In the genomic region with DNA sequence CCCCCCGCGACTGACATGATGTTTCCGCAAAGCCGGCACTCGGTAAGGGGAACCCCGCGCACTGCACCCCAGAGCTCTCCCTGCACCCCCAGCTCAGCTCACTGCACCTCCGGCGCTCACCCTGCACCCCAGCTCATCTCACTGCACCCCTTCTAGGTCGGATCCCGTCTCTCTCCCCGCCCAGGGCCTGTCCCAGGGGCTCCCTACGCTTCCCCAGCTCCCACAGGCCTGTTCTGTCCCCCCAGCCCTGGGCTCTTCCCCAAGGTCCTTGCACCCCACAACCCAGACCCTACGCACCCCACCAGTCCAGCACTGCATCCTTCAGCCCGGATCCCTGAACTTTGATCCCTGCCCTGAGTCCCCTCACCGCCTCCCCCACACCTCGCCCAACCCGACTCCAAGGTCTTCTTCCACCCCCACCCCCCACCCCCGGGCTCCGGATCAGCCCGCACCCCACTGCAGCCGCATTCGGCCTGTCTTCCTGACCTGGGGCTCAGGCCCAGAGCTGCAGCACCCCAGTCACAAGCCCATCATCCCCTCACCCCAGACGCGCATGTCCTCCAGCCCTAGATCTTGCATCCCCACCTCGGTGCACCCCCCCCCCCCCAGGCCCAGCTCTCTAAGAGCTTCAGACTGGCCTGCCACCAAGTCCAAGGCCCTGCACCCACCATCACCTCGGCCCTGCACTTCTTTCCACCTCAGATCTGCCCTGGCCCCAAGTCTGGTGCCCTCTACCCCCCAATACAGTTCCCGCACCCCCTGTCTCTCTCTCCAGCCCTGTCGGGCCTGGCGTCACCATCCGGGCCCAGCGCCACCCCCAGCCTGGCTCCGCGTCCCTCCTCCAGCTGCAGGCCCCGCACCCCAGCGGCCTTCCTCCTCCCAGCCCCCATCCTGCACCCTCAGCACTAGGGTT, we compare ENCODE assay signal across 8 mouse cellular contexts. TPM values are rescaled to one million over a fixed set of nuclear protein-coding genes. Genes with fewer than 3 reads are reported as not detected.
DNase-seq lines count a peak whose midpoint lies in the region; ATAC-seq and TF ChIP-seq lines count a peak whose summit lies in the region.

No protein-coding gene starts in this region.

- DNase-seq in ES-E14 (ENCODE audit: low read depth, low spot score): no peak
- DNase-seq in forebrain, embryonic 14.5 days (ENCODE audit: low spot score): no peak
- peak; percentile 77 to 78 for DNase-seq in heart, postnatal 36 days
- peak; percentile 75 to 84 for DNase-seq in kidney, postnatal 4 days
- no peak for DNase-seq in lung, embryonic 14.5 days
- DNase-seq in thymus, postnatal 36 days: peak; percentile 83 to 91

- H3K4me3 ChIP-seq in ES-E14 (ENCODE audit: insufficient read depth in 1 of 2, low read depth in 1 of 2, low read length in 2 of 2, poor library complexity in 1 of 2, severe bottlenecking in 1 of 2): peak overlapping the region; percentile 84 to 85
- peak overlapping the region; percentile 89 for H3K4me3 ChIP-seq in forebrain, embryonic 14.5 days (ENCODE audit: low read depth, low read length)
- peak overlapping the region; percentile 88 for H3K4me3 ChIP-seq in lung, embryonic 14.5 days (ENCODE audit: low read depth, low read length)

- intact Hi-C loops in heart, postnatal 36 days (cut with DNase I): loop anchor here (5.0 kb wide), 1 partner anchor 42 kb away; a partner anchor contains a TSS

- peak; percentile 4; the same call in 1 of the 2 replicates for ATAC-seq in cerebellum, adult (ENCODE audit: insufficient number of reproducible peaks, low FRiP score, low TSS enrichment)
- ATAC-seq in forebrain, embryonic 14.5 days: peak; percentile 48
- ATAC-seq in lung, embryonic 14.5 days (ENCODE audit: insufficient read depth): peak; percentile 28
- 0 out of 2 replicates have a peak, but pooled peaks have one; percentile 13 for ATAC-seq in neutrophil, adult 5-6 weeks (ENCODE audit: extremely low read depth, insufficient number of reproducible peaks, low FRiP score, poor library complexity, severe bottlenecking)

- peak overlapping the region; percentile 81 for H3K9ac ChIP-seq in ES-E14 (ENCODE audit: insufficient read depth, low read depth, low read length, poor library complexity, severe bottlenecking)
- peak overlapping the region; percentile 99 for H3K9ac ChIP-seq in forebrain, embryonic 14.5 days (ENCODE audit: low read length)
- peak overlapping the region; percentile 95 for H3K9ac ChIP-seq in lung, embryonic 14.5 days

- 1% methylated on average over 30 of the region's 36 CpGs for WGBS in forebrain, embryonic 14.5 days
- WGBS in lung, embryonic 14.5 days: under 1% methylated on average over 34 of the region's 36 CpGs

- no peaks in the 10 kb centered on the region for H3K9me3 ChIP-seq in ES-E14 (ENCODE audit: control insufficient read depth, insufficient read depth, low read depth, low read length)
- H3K9me3 ChIP-seq in forebrain, embryonic 14.5 days (replicated peaks; ENCODE audit: control insufficient read depth, low read length): no peaks in the 10 kb centered on the region
- no peaks in the 10 kb centered on the region for H3K9me3 ChIP-seq in lung, embryonic 14.5 days (ENCODE audit: low read depth, low read length)

- H3K27ac ChIP-seq in ES-E14 (ENCODE audit: insufficient read depth, low read depth, low read length, poor library complexity, severe bottlenecking): peak overlapping the region; percentile 26; the same call in 1 of the 2 replicates
- peak overlapping the region; percentile 94 for H3K27ac ChIP-seq in forebrain, embryonic 14.5 days (ENCODE audit: low read depth, low read length)
- H3K27ac ChIP-seq in lung, embryonic 14.5 days (ENCODE audit: low read depth): peak overlapping the region; percentile 92

- no peaks in the 10 kb centered on the region for H3K27me3 ChIP-seq in forebrain, embryonic 14.5 days (replicated peaks; ENCODE audit: control insufficient read depth, insufficient read depth, low read length)
- H3K27me3 ChIP-seq in lung, embryonic 14.5 days (ENCODE audit: insufficient read depth, low read length): no peaks in the 10 kb centered on the region

- in situ Hi-C loops in ES-E14 (cut with MboI; ENCODE audit: low sequenced_read_pairs in 2 of 2, unreplicated experiment in 2 of 2): no loop called here

- H3K4me1 ChIP-seq in ES-E14 (ENCODE audit: control insufficient read depth in 2 of 2, insufficient read depth in 2 of 2, low read length in 2 of 2, poor library complexity in 1 of 2): peaks cover 8 to 31% of the 10 kb centered on the region in 2 experiments; a peak in 3 of 4 replicates
- H3K4me1 ChIP-seq in forebrain, embryonic 14.5 days (ENCODE audit: control insufficient read depth, insufficient read depth, low read length): peaks cover 19% of the 10 kb centered on the region; the same call in 1 of the 2 replicates
- H3K4me1 ChIP-seq in lung, embryonic 14.5 days (ENCODE audit: insufficient read depth): peaks cover 22% of the 10 kb centered on the region

- no peaks in the 10 kb centered on the region for H3K36me3 ChIP-seq in ES-E14 (ENCODE audit: control insufficient read depth, insufficient read depth, low read length, poor library complexity, severe bottlenecking)
- peaks cover 20% of the 10 kb centered on the region for H3K36me3 ChIP-seq in forebrain, embryonic 14.5 days (ENCODE audit: control insufficient read depth, insufficient read depth, low read length)
- peaks cover 35% of the 10 kb centered on the region for H3K36me3 ChIP-seq in lung, embryonic 14.5 days (ENCODE audit: insufficient read depth)

- peak overlapping the region; percentile 89 for H3K4me2 ChIP-seq in forebrain, embryonic 14.5 days (ENCODE audit: low read length)
- peak overlapping the region; percentile 85 for H3K4me2 ChIP-seq in lung, embryonic 14.5 days

- no peak for TF ChIP-seq CTCF in lung, embryonic 14.5 days (IDR thresholded peaks at IDR 0.05; ENCODE audit: low read depth)

TF ChIP-seq in ES-E14, 5 proteins besides CTCF, POLR2A, EP300 and RAD21:
- TF ChIP-seq ZC3H11A (IDR thresholded peaks at IDR 0.05; ENCODE audit: borderline replicate concordance, low read depth, low read length) (no peak), MAFK (IDR thresholded peaks at IDR 0.05; ENCODE audit: insufficient read depth, low read depth, low read length) (no peak), ZNF384 (IDR thresholded peaks at IDR 0.05; ENCODE audit: low read depth, low read length) (no peak), HCFC1 (IDR thresholded peaks at IDR 0.05; ENCODE audit: borderline replicate concordance, insufficient read depth, low read length) (no peak), CHD2 (IDR thresholded peaks at IDR 0.05; ENCODE audit: low read depth, low read length) (no peak)

RNA-seq across cellular contexts. Expression of a gene that starts 0.6 kb away (rescaled TPM):
- total RNA-seq in ES-E14 (2012; rRNA removed): 102 and 145 TPM in 2 replicates
- 415 and 532 TPM in 2 replicates for polyA plus RNA-seq in forebrain, embryonic 14.5 days (2014; fragmentation: Nextera tagmentation; extraction: Ambion mirVana)
- total RNA-seq in heart, postnatal 36 days (2021): 1,000 to 10,000 TPM in 1 of 2 experiments, 100 to 1,000 TPM in 1; 977 to 1,076 TPM
- 360 and 404 TPM in 2 replicates for polyA plus RNA-seq in lung, embryonic 14.5 days (2014; fragmentation: Nextera tagmentation; extraction: Ambion mirVana)
- total RNA-seq in neutrophil, adult 5-6 weeks (2017): 276 and 331 TPM in 2 replicates

RNA-seq across cellular contexts. Expression of a gene that starts 14.5 kb away (rescaled TPM):
- 2.4 and 2.6 TPM in 2 replicates for total RNA-seq in ES-E14 (2012; rRNA removed)
- 12.0 and 17.2 TPM in 2 replicates for polyA plus RNA-seq in forebrain, embryonic 14.5 days (2014; fragmentation: Nextera tagmentation; extraction: Ambion mirVana)
- total RNA-seq in heart, postnatal 36 days (2021): 10 to 100 TPM in 1 of 2 experiments, 1 to 10 TPM in 1; 7.5 to 11.5 TPM
- 27.5 and 32.5 TPM in 2 replicates for polyA plus RNA-seq in lung, embryonic 14.5 days (2014; fragmentation: Nextera tagmentation; extraction: Ambion mirVana)
- total RNA-seq in neutrophil, adult 5-6 weeks (2017): 1.5 and 2.6 TPM in 2 replicates

RNA-seq across cellular contexts. Expression of a gene that starts 14.9 kb away (rescaled TPM):
- 52.1 and 53.4 TPM in 2 replicates for total RNA-seq in ES-E14 (2012; rRNA removed)
- polyA plus RNA-seq in forebrain, embryonic 14.5 days (2014; fragmentation: Nextera tagmentation; extraction: Ambion mirVana): 97.6 and 98.9 TPM in 2 replicates
- total RNA-seq in heart, postnatal 36 days (2021): 10 to 100 TPM; 50.7 to 51.7 TPM
- polyA plus RNA-seq in lung, embryonic 14.5 days (2014; fragmentation: Nextera tagmentation; extraction: Ambion mirVana): 81.2 and 88.2 TPM in 2 replicates
- total RNA-seq in neutrophil, adult 5-6 weeks (2017): 13.5 and 27.0 TPM in 2 replicates

RNA-seq across cellular contexts. Expression of a gene that starts 35.9 kb away (rescaled TPM):
- 11.8 and 16.6 TPM in 2 replicates for total RNA-seq in ES-E14 (2012; rRNA removed)
- 0.90 and 1.2 TPM in 2 replicates for polyA plus RNA-seq in forebrain, embryonic 14.5 days (2014; fragmentation: Nextera tagmentation; extraction: Ambion mirVana)
- total RNA-seq in heart, postnatal 36 days (2021): under 1 TPM; 0.73 to 0.78 TPM
- polyA plus RNA-seq in lung, embryonic 14.5 days (2014; fragmentation: Nextera tagmentation; extraction: Ambion mirVana): 1.1 and 1.7 TPM in 2 replicates
- 12.6 and 13.4 TPM in 2 replicates for total RNA-seq in neutrophil, adult 5-6 weeks (2017)

RNA-seq across cellular contexts. Expression of a gene that starts 41.0 kb away (rescaled TPM):
- 17.7 and 22.0 TPM in 2 replicates for total RNA-seq in ES-E14 (2012; rRNA removed)
- 2.4 and 2.5 TPM in 2 replicates for polyA plus RNA-seq in forebrain, embryonic 14.5 days (2014; fragmentation: Nextera tagmentation; extraction: Ambion mirVana)
- total RNA-seq in heart, postnatal 36 days (2021): 1 to 10 TPM; 7.5 to 8.5 TPM
- 24.1 and 25.2 TPM in 2 replicates for polyA plus RNA-seq in lung, embryonic 14.5 days (2014; fragmentation: Nextera tagmentation; extraction: Ambion mirVana)
- total RNA-seq in neutrophil, adult 5-6 weeks (2017): 1.9 TPM in 1 of 2 replicates, not detected in the other

Comparison
In these comparisons a context has a peak if more than half of its experiments do, and no peak if none do; other contexts are left out.
1. DNase-seq: peak in heart, postnatal 36 days (2 of 2), kidney, postnatal 4 days (2 of 2) and thymus, postnatal 36 days (2 of 2); none in ES-E14 (single experiment), forebrain, embryonic 14.5 days (single experiment) and lung, embryonic 14.5 days (single experiment).
2. H3K27ac ChIP-seq: peak in every context shown above with its lines; median percentile 94 in forebrain, embryonic 14.5 days; 92 in lung, embryonic 14.5 days; 26 in ES-E14.
3. Peak in every context shown above with its lines, with median percentiles within 50 percentile points of each other: H3K4me3 ChIP-seq, H3K9ac ChIP-seq and ATAC-seq.